Mouse (Mus musculus) adrenal gland, postnatal 10 days (tissue): ENCODE results near the gene Pigx. TPM values are rescaled to one million over a fixed set of nuclear protein-coding genes. Genes with fewer than 3 reads are reported as not detected.

Experiments
- DNase-seq: peaks from one replicate; pipeline ENCODE4 v3.0.0; 2021; ENCODE audit warnings: mixed read lengths
- long read RNA-seq, 2 experiments: library from polyadenylated mRNA; stranded (forward); transcript quantifications; one replicate each; pipeline ENCODE4 v2.0.0; 2021
- total RNA-seq, 2 experiments: library from RNA; stranded (reverse); gene quantifications; 2 replicates each; pipeline ENCODE4 v1.2.3; 2021

Pigx gene
- 10 to 100 TPM; 34.1 to 35.0 TPM for total RNA-seq
- long read RNA-seq, experiment 1, transcript Pigx-201 (6 exons, 993 nt): major isoform, 24 of 62 reads
- long read RNA-seq, experiment 1, transcript Pigx-211 (6 exons, 982 nt): minor isoform, 12 of 62 reads
- long read RNA-seq, experiment 1, partial matches to known transcripts: 6 of 62 reads
- long read RNA-seq, experiment 1, other reads (novel, unspliced or antisense): 17 of 62 reads
- long read RNA-seq, experiment 2, transcript Pigx-201 (6 exons, 993 nt): major isoform, 13 of 35 reads
- long read RNA-seq, experiment 2, transcript Pigx-211 (6 exons, 982 nt): minor isoform, 8 of 35 reads
- long read RNA-seq, experiment 2, partial matches to known transcripts: 0 of 35 reads
- long read RNA-seq, experiment 2, other reads (novel, unspliced or antisense): 11 of 35 reads

GRCm38 (mm10) chr16:32099638-32100150 lies at the start of gene Pigx, which contains the start of gene Cep19:
TSS of gene Pigx (minus strand) at chr16:32099740.
TSS of gene Cep19 (plus strand) at chr16:32099800.
- peak; percentile 94 for DNase-seq

- no peak for DNase-seq
Observed at GRCm38 (mm10) chr16:32147589-32148207, 48.2 kb upstream of the Pigx start.

- DNase-seq: no peak
Observed at GRCm38 (mm10) chr16:32144592-32144991, 45.1 kb upstream of the Pigx start.

GRCm38 (mm10) chr16:32143766-32144165 lies 44.2 kb upstream of the Pigx start:
- no peak for DNase-seq

GRCm38 (mm10) chr16:32138954-32139353 lies 39.4 kb upstream of the Pigx start:
- no peak for DNase-seq

- no peak for DNase-seq
Observed at GRCm38 (mm10) chr16:32135842-32136357, 36.4 kb upstream of the Pigx start.

GRCm38 (mm10) chr16:32133148-32133547 lies 33.6 kb upstream of the Pigx start:
- DNase-seq: no peak

GRCm38 (mm10) chr16:32130190-32130826 lies 30.8 kb upstream of the Pigx start:
- no peak for DNase-seq

- DNase-seq: no peak
Observed at GRCm38 (mm10) chr16:32129449-32130189, 30.1 kb upstream of the Pigx start.

GRCm38 (mm10) chr16:32127046-32127445 lies 27.5 kb upstream of the Pigx start:
- DNase-seq: no peak

- DNase-seq: no peak
Observed at GRCm38 (mm10) chr16:32125364-32125763, 25.8 kb upstream of the Pigx start.

GRCm38 (mm10) chr16:32124444-32125335 lies 25.1 kb upstream of the Pigx start:
- no peak for DNase-seq

- no peak for DNase-seq
Observed at GRCm38 (mm10) chr16:32124020-32124419, 24.5 kb upstream of the Pigx start.

GRCm38 (mm10) chr16:32120454-32120853 lies 20.9 kb upstream of the Pigx start:
- DNase-seq: no peak

- DNase-seq: no peak
Observed at GRCm38 (mm10) chr16:32116186-32116585, 16.6 kb upstream of the Pigx start.

- DNase-seq: no peak
Observed at GRCm38 (mm10) chr16:32115781-32116180, 16.2 kb upstream of the Pigx start.

GRCm38 (mm10) chr16:32114968-32115695 lies 15.6 kb upstream of the Pigx start:
- DNase-seq: peak; percentile 94

GRCm38 (mm10) chr16:32114406-32114805 lies 14.9 kb upstream of the Pigx start:
- no peak for DNase-seq

GRCm38 (mm10) chr16:32113541-32114218 lies 14.1 kb upstream of the Pigx start:
- DNase-seq: peak; percentile 70
